Mouse (Mus musculus): ENCODE measurements around the gene Chd5.

GRCm38 (mm10) chr4:152410961-152411360, 72.5 kb downstream of the Chd5 start:
- no peak for TF ChIP-seq EP300 (IDR thresholded peaks at IDR 0.05; ENCODE audit: low read depth)
- TF ChIP-seq CTCF (IDR thresholded peaks at IDR 0.05; ENCODE audit: low read depth): no peak

All from liver, postnatal 0 days (tissue).